Mouse (Mus musculus): ENCODE measurements around the gene Stoml2. TPM values are rescaled to one million over a fixed set of nuclear protein-coding genes. Genes with fewer than 3 reads are reported as not detected.

Stoml2 gene
- total RNA-seq, 2 experiments from 2014 or later, result 143 to 178 TPM

- peak; percentile 65 for ATAC-seq (replicated peaks; ENCODE audit: poor library complexity, severe bottlenecking)
These were observed 25.7 kb downstream of the Stoml2 start for GRCm38 (mm10) chr4:43005765-43006164.

- no peak for ATAC-seq (replicated peaks; ENCODE audit: poor library complexity, severe bottlenecking)
These were observed 26.6 kb downstream of the Stoml2 start for GRCm38 (mm10) chr4:43004951-43005350.

- no peak for ATAC-seq (replicated peaks; ENCODE audit: poor library complexity, severe bottlenecking)
These were observed 28.6 kb downstream of the Stoml2 start for GRCm38 (mm10) chr4:43002756-43003439.

- no peak for ATAC-seq (replicated peaks; ENCODE audit: poor library complexity, severe bottlenecking)
These were observed 30.2 kb downstream of the Stoml2 start for GRCm38 (mm10) chr4:43001272-43001671.

- ATAC-seq (replicated peaks; ENCODE audit: poor library complexity, severe bottlenecking), result peak; percentile 93
These were observed 31.1 kb downstream of the Stoml2 start, which contains the start of gene Vcp for GRCm38 (mm10) chr4:43000141-43000986. Vcp (minus strand) TSS chr4:43000507.

GRCm38 (mm10) chr4:42999451-43000140 lies 31.9 kb downstream of the Stoml2 start:
- ATAC-seq (replicated peaks; ENCODE audit: poor library complexity, severe bottlenecking), result peak; percentile 53

- ATAC-seq (replicated peaks; ENCODE audit: poor library complexity, severe bottlenecking), result no peak
These were observed 33.5 kb downstream of the Stoml2 start for GRCm38 (mm10) chr4:42998022-42998421.

GRCm38 (mm10) chr4:42988296-42988695 lies 43.2 kb downstream of the Stoml2 start:
- peak; percentile 33; the same call in 1 of the 2 replicates for ATAC-seq (replicated peaks; ENCODE audit: poor library complexity, severe bottlenecking)

- peak; percentile 77 for ATAC-seq (replicated peaks; ENCODE audit: poor library complexity, severe bottlenecking)
These were observed 51.0 kb downstream of the Stoml2 start for GRCm38 (mm10) chr4:42980467-42980866.

- ATAC-seq (replicated peaks; ENCODE audit: poor library complexity, severe bottlenecking), result 0 out of 2 replicates have a peak, but pooled peaks have one; percentile 36
These were observed 53.4 kb downstream of the Stoml2 start for GRCm38 (mm10) chr4:42978062-42978461.

Other genes starting within 250 kb of the Stoml2 start
- gene Fam205a1, start 177.8 kb downstream of the Stoml2 start, total RNA-seq (2014; fragmentation: Nextera tagmentation), result not detected in 2 replicates
- gene Fam205a1, start 177.8 kb downstream of the Stoml2 start, total RNA-seq (2017), result not detected in 2 replicates
- gene Gm12394, start 174.9 kb downstream of the Stoml2 start, total RNA-seq (2014; fragmentation: Nextera tagmentation), result not detected in 2 replicates
- gene Gm12394, start 174.9 kb downstream of the Stoml2 start, total RNA-seq (2017), result not detected in 2 replicates
- gene Fam205c, start 157.5 kb downstream of the Stoml2 start, total RNA-seq (2014; fragmentation: Nextera tagmentation), result not detected in 2 replicates
- not detected in 2 replicates for gene Fam205c, start 157.5 kb downstream of the Stoml2 start, total RNA-seq (2017)
- 0.11 and 0.21 TPM in 2 replicates for gene Phf24, start 115.0 kb downstream of the Stoml2 start, total RNA-seq (2014; fragmentation: Nextera tagmentation)
- gene Phf24, start 115.0 kb downstream of the Stoml2 start, total RNA-seq (2017), result 0.04 and 1.0 TPM in 2 replicates
- gene Dnajb5, start 81.9 kb downstream of the Stoml2 start, total RNA-seq (2014; fragmentation: Nextera tagmentation), result 4.4 and 16.3 TPM in 2 replicates
- gene Dnajb5, start 81.9 kb downstream of the Stoml2 start, total RNA-seq (2017), result 1.0 and 1.1 TPM in 2 replicates
- not detected in 2 replicates for gene 1700022I11Rik, start 62.1 kb downstream of the Stoml2 start, total RNA-seq (2014; fragmentation: Nextera tagmentation)
- gene 1700022I11Rik, start 62.1 kb downstream of the Stoml2 start, total RNA-seq (2017), result 0.22 and 0.57 TPM in 2 replicates
- 207 and 209 TPM in 2 replicates for gene Vcp, start 31.2 kb downstream of the Stoml2 start, total RNA-seq (2014; fragmentation: Nextera tagmentation)
- gene Vcp, start 31.2 kb downstream of the Stoml2 start, total RNA-seq (2017), result 303 and 304 TPM in 2 replicates
- 19.9 and 29.0 TPM in 2 replicates for gene Fancg, start 21.2 kb downstream of the Stoml2 start, total RNA-seq (2014; fragmentation: Nextera tagmentation)
- gene Fancg, start 21.2 kb downstream of the Stoml2 start, total RNA-seq (2017), result 18.7 and 21.8 TPM in 2 replicates
- 15.6 and 15.8 TPM in 2 replicates for gene Pigo, start 5.9 kb downstream of the Stoml2 start, total RNA-seq (2014; fragmentation: Nextera tagmentation)
- gene Pigo, start 5.9 kb downstream of the Stoml2 start, total RNA-seq (2017), result 5.8 and 10.8 TPM in 2 replicates
- gene Fam214b, start 14.5 kb upstream of the Stoml2 start, total RNA-seq (2014; fragmentation: Nextera tagmentation), result 2.9 and 5.1 TPM in 2 replicates
- 2.1 and 5.8 TPM in 2 replicates for gene Fam214b, start 14.5 kb upstream of the Stoml2 start, total RNA-seq (2017)
- 0.13 TPM in 1 of 2 replicates, not detected in the other for gene Unc13b, start 27.2 kb upstream of the Stoml2 start, total RNA-seq (2014; fragmentation: Nextera tagmentation)
- gene Unc13b, start 27.2 kb upstream of the Stoml2 start, total RNA-seq (2017), result 0.52 and 0.57 TPM in 2 replicates
- 0.21 TPM in 1 of 2 replicates, not detected in the other for gene Atp8b5, start 235.4 kb upstream of the Stoml2 start, total RNA-seq (2014; fragmentation: Nextera tagmentation)
- gene Atp8b5, start 235.4 kb upstream of the Stoml2 start, total RNA-seq (2017), result 0.05 TPM in 1 of 2 replicates, not detected in the other

Data from granulocyte monocyte progenitor cell, adult 5-6 weeks (primary cell).